Mouse (Mus musculus): Measurements from ENCODE around the gene Dennd6b.

The Dennd6b gene

GRCm38 (mm10) chr15:89157954-89158353 lies 38.3 kb downstream of the Dennd6b start:
- DNase-seq: peak; percentile 76

GRCm38 (mm10) chr15:89152312-89152711 lies 44.0 kb downstream of the Dennd6b start:
- no peak for DNase-seq

GRCm38 (mm10) chr15:89150041-89150390 lies 46.3 kb downstream of the Dennd6b start:
- peak; percentile 42 for DNase-seq

- DNase-seq: peak; percentile 71
Observed at GRCm38 (mm10) chr15:89149271-89150040, 46.8 kb downstream of the Dennd6b start, which contains the start of gene Mapk11. TSS of gene Mapk11 (minus strand) at chr15:89149628.

- peak; percentile 12 for DNase-seq
Observed at GRCm38 (mm10) chr15:89148496-89149270, 47.6 kb downstream of the Dennd6b start.

- DNase-seq: no peak
Observed at GRCm38 (mm10) chr15:89147895-89148294, 48.4 kb downstream of the Dennd6b start.

- peak; percentile 16 for DNase-seq
Observed at GRCm38 (mm10) chr15:89147456-89147855, 48.8 kb downstream of the Dennd6b start.

GRCm38 (mm10) chr15:89147024-89147423 lies 49.3 kb downstream of the Dennd6b start:
- peak; percentile 77 for DNase-seq

GRCm38 (mm10) chr15:89146537-89146936 lies 49.8 kb downstream of the Dennd6b start:
- DNase-seq: peak; percentile 72

- DNase-seq: no peak
Observed at GRCm38 (mm10) chr15:89145813-89146350, 50.4 kb downstream of the Dennd6b start.

GRCm38 (mm10) chr15:89144965-89145364 lies 51.3 kb downstream of the Dennd6b start:
- no peak for DNase-seq

GRCm38 (mm10) chr15:89143134-89143533 lies 53.2 kb downstream of the Dennd6b start:
- no peak for DNase-seq

- DNase-seq: no peak
Observed at GRCm38 (mm10) chr15:89141905-89142304, 54.4 kb downstream of the Dennd6b start.

- no peak for DNase-seq
Observed at GRCm38 (mm10) chr15:89141443-89141842, 54.9 kb downstream of the Dennd6b start.

GRCm38 (mm10) chr15:89140659-89141252 lies 55.5 kb downstream of the Dennd6b start, which contains the start of gene Mapk12:
TSS of gene Mapk12 (minus strand) at chr15:89140703.
- no peak for DNase-seq

- DNase-seq: no peak
Observed at GRCm38 (mm10) chr15:89140048-89140658, 56.1 kb downstream of the Dennd6b start.

- DNase-seq: no peak
Observed at GRCm38 (mm10) chr15:89138531-89138930, 57.8 kb downstream of the Dennd6b start.

GRCm38 (mm10) chr15:89138046-89138405 lies 58.3 kb downstream of the Dennd6b start:
- no peak for DNase-seq

GRCm38 (mm10) chr15:89137378-89138045 lies 58.8 kb downstream of the Dennd6b start:
- DNase-seq: no peak

- no peak for DNase-seq
Observed at GRCm38 (mm10) chr15:89136461-89137155, 59.7 kb downstream of the Dennd6b start.
